Mouse (Mus musculus): ENCODE measurements around the gene Fbxo33. TPM values are rescaled to one million over a fixed set of nuclear protein-coding genes. Genes with fewer than 3 reads are reported as not detected.

The Fbxo33 gene
- polyA plus RNA-seq, 1 experiment from 2014 or later = 10.6 TPM

DNA sequence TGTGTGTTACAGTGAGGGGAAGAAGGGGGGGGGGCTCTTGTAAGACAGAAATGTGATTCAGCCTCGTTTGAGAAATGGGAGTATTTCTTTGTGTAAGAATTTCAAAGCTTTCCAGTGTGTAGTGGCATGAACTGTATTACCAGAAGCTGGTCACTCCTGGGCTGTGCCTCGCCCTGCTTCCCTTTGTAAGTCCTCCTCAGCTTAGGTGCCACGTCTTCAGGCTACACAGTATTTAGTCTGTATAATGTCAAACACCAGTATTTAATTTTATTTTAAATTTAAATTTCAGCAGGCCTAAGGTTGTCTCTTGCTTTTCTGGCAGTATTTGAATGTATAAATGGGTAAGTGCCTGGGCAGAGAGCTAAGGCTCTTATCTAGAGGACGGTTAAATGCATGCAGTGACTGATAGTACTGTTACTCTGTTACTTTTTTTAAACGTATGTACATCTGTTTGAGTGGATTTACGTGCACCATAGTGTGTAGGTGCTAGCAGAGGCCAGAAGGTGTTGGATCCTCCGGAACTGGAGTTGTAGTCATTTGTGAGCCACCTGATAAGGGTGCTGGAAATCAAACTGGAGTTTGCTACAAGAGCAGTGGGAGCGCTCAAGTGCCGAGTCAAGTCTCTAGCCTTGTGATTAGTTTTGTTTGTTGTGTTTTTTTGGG, 25.1 kb downstream of the Fbxo33 start:
- Histone ChIP-seq H3K4me1 (no peaks in the 10 kb centered on the region), H3K27me3 (no peaks in the 10 kb centered on the region), H3K4me2 (replicated peaks) (no peak overlapping the region), H3K4me3 (no peak overlapping the region), H3K9me3 (replicated peaks) (no peaks in the 10 kb centered on the region), H3K36me3 (peaks cover 19% of the 10 kb centered on the region), H3K9ac (no peak overlapping the region), H3K27ac (no peak overlapping the region)
- WGBS = 88% methylated on average over 9 of the region's 9 CpGs
- ATAC-seq (ENCODE audit: low FRiP score) = no peak

DNA sequence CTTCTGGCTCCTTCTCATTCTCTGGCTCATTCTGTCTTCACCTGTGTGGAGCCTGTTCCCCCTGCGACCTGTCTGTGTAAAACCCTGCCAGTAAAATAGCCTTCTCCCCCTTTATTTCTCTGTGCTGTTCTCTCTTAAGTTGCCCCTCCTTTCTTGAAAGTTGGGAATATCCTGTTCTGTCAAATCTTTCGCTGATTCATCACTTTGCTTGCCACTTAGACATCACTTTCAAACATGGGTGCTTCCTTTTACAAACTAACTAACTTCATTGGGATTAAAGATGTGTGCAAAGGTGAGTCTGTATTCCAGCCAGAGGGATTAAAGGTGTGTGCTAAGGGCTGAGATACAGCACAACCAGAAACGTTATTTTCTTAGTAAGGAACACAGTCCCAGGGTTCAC, 25.9 kb downstream of the Fbxo33 start:
- Histone ChIP-seq H3K4me3 (no peak overlapping the region), H3K27me3 (no peaks in the 10 kb centered on the region), H3K36me3 (peaks cover 18% of the 10 kb centered on the region), H3K4me2 (replicated peaks) (no peak overlapping the region), H3K4me1 (no peaks in the 10 kb centered on the region), H3K9ac (no peak overlapping the region), H3K27ac (no peak overlapping the region), H3K9me3 (replicated peaks) (no peaks in the 10 kb centered on the region)
- WGBS = 81% methylated on average over 3 of the region's 3 CpGs
- no peak for ATAC-seq (ENCODE audit: low FRiP score)

- no peaks in the 10 kb centered on the region for H3K4me1 ChIP-seq
- H3K4me2 ChIP-seq (replicated peaks) = no peak overlapping the region
- H3K27ac ChIP-seq = no peak overlapping the region
- peaks cover 50% of the 10 kb centered on the region for H3K36me3 ChIP-seq
- H3K27me3 ChIP-seq = no peaks in the 10 kb centered on the region
- H3K9me3 ChIP-seq (replicated peaks) = no peaks in the 10 kb centered on the region
- ATAC-seq (ENCODE audit: low FRiP score) = no peak
- no peak overlapping the region for H3K9ac ChIP-seq
- WGBS = 91% methylated on average over 12 of the region's 12 CpGs
- H3K4me3 ChIP-seq = no peak overlapping the region
Observed at GRCm38 (mm10) chr12:59188086-59188682, 31.3 kb downstream of the Fbxo33 start.

- Histone ChIP-seq H3K4me3 (no peak overlapping the region), H3K9me3 (replicated peaks) (no peaks in the 10 kb centered on the region), H3K4me1 (no peaks in the 10 kb centered on the region), H3K27ac (no peak overlapping the region), H3K4me2 (replicated peaks) (no peak overlapping the region), H3K27me3 (no peaks in the 10 kb centered on the region), H3K9ac (no peak overlapping the region), H3K36me3 (peaks cover 66% of the 10 kb centered on the region)
- ATAC-seq (ENCODE audit: low FRiP score) = no peak
- 93% methylated on average over 3 of the region's 3 CpGs for WGBS
Observed at GRCm38 (mm10) chr12:59177814-59178213, 41.7 kb downstream of the Fbxo33 start.

- Histone ChIP-seq H3K4me3 (no peak overlapping the region), H3K9ac (no peak overlapping the region), H3K27ac (no peak overlapping the region), H3K4me2 (replicated peaks) (no peak overlapping the region), H3K36me3 (peaks cover 31% of the 10 kb centered on the region), H3K4me1 (no peaks in the 10 kb centered on the region), H3K9me3 (replicated peaks) (no peaks in the 10 kb centered on the region), H3K27me3 (no peaks in the 10 kb centered on the region)
- 91% methylated on average over 4 of the region's 4 CpGs for WGBS
- no peak for ATAC-seq (ENCODE audit: low FRiP score)
Observed at GRCm38 (mm10) chr12:59169935-59170334, 49.6 kb downstream of the Fbxo33 start.

- Histone ChIP-seq H3K4me1 (no peaks in the 10 kb centered on the region), H3K4me3 (no peak overlapping the region), H3K9me3 (replicated peaks) (no peaks in the 10 kb centered on the region), H3K27ac (no peak overlapping the region), H3K36me3 (peaks cover 42% of the 10 kb centered on the region), H3K9ac (no peak overlapping the region), H3K27me3 (no peaks in the 10 kb centered on the region), H3K4me2 (replicated peaks) (no peak overlapping the region)
- no peak for ATAC-seq (ENCODE audit: low FRiP score)
- WGBS = 92% methylated on average over 4 of the region's 4 CpGs
Observed at GRCm38 (mm10) chr12:59166557-59166956, 53.0 kb downstream of the Fbxo33 start.

DNA sequence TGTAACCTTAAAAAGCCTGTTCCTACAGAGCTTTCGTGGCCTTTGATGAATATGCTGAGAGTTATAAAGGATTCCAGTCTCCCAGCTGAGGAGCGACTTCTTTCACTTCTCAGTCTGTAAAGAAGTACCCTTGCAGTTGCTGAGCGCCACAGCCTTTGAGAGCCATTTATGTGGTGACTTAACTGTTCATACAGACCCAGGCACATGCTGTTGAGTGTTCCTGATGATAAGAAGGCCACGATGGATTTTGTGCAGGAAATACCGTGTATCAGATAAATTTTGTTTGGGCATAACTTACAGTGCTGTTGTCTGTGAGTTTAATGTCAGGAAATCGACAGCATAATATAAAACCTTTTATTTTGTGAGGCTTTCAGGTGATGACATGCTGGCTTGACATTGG, 55.0 kb downstream of the Fbxo33 start:
- Histone ChIP-seq H3K9me3 (replicated peaks) (no peaks in the 10 kb centered on the region), H3K27ac (no peak overlapping the region), H3K4me3 (no peak overlapping the region), H3K27me3 (no peaks in the 10 kb centered on the region), H3K4me1 (no peaks in the 10 kb centered on the region), H3K4me2 (replicated peaks) (no peak overlapping the region), H3K9ac (no peak overlapping the region), H3K36me3 (peaks cover 45% of the 10 kb centered on the region)
- no peak for ATAC-seq (ENCODE audit: low FRiP score)
- WGBS = 94% methylated on average over 6 of the region's 6 CpGs

GRCm38 (mm10) chr12:59162797-59163196, 56.7 kb downstream of the Fbxo33 start:
- H3K9me3 ChIP-seq (replicated peaks) = no peaks in the 10 kb centered on the region
- H3K4me2 ChIP-seq (replicated peaks) = no peak overlapping the region
- ATAC-seq (ENCODE audit: low FRiP score) = no peak
- peaks cover 52% of the 10 kb centered on the region for H3K36me3 ChIP-seq
- H3K4me3 ChIP-seq = no peak overlapping the region
- no peaks in the 10 kb centered on the region for H3K27me3 ChIP-seq
- no peaks in the 10 kb centered on the region for H3K4me1 ChIP-seq
- H3K27ac ChIP-seq = no peak overlapping the region
- WGBS = 95% methylated on average over 2 of the region's 2 CpGs
- H3K9ac ChIP-seq = no peak overlapping the region

GRCm38 (mm10) chr12:59161091-59161490, 58.4 kb downstream of the Fbxo33 start:
- Histone ChIP-seq H3K9me3 (replicated peaks) (no peaks in the 10 kb centered on the region), H3K27me3 (no peaks in the 10 kb centered on the region), H3K4me1 (no peaks in the 10 kb centered on the region), H3K4me2 (replicated peaks) (no peak overlapping the region), H3K4me3 (no peak overlapping the region), H3K9ac (no peak overlapping the region), H3K27ac (no peak overlapping the region), H3K36me3 (peaks cover 63% of the 10 kb centered on the region)
- 37% methylated on average over 2 of the region's 2 CpGs for WGBS
- ATAC-seq (ENCODE audit: low FRiP score) = no peak

Small RNA genes lying within 50 kb of the gene (microRNA-seq; reads per million reads assigned to microRNA genes)
- gene Gm27284 = not detected

Other genes starting within 250 kb of the Fbxo33 start
- 108 and 121 TPM in 2 replicates for gene Sec23a, start 207.7 kb downstream of the Fbxo33 start, polyA plus RNA-seq (2016; fragmentation: Nextera tagmentation; extraction: Ambion mirVana)
- 21.9 and 22.0 TPM in 2 replicates for gene Gemin2, start 206.3 kb downstream of the Fbxo33 start, polyA plus RNA-seq (2016; fragmentation: Nextera tagmentation; extraction: Ambion mirVana)
- gene Trappc6b, start 158.3 kb downstream of the Fbxo33 start, polyA plus RNA-seq (2016; fragmentation: Nextera tagmentation; extraction: Ambion mirVana) = 111 and 119 TPM in 2 replicates
- 106 and 118 TPM in 2 replicates for gene Pnn, start 152.8 kb downstream of the Fbxo33 start, polyA plus RNA-seq (2016; fragmentation: Nextera tagmentation; extraction: Ambion mirVana)
- 52.0 and 62.5 TPM in 2 replicates for gene Mia2, start 123.9 kb downstream of the Fbxo33 start, polyA plus RNA-seq (2016; fragmentation: Nextera tagmentation; extraction: Ambion mirVana)

Data from hindbrain, embryonic 12.5 days (tissue).